Mouse (Mus musculus): ENCODE measurements around the gene B3galt5. TPM values are rescaled to one million over a fixed set of nuclear protein-coding genes. Genes with fewer than 3 reads are reported as not detected.

B3galt5 gene
- total and polyA plus RNA-seq, 2 experiments from 2014 or later: not detected

DNA sequence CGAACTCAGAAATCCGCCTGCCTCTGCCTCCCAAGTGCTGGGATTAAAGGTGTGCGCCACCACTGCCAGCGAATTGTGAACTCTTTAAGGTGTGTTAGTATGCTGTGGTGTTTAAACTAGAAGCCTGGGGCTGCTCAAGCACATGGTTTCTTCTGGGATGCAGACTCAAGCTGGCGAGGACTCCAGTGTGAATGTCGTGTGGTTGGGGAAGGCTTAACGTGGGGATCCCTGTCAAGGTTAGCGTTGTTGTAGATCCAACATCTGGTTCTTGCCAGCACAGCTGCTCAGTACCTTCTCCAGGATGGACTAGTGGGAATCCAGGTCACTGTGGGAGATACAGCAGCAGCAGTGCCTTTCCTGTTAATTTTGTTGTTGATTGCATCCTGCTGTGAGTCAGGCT lies 3.6 kb upstream of the B3galt5 start:
- no peak for TF ChIP-seq EP300 (IDR thresholded peaks at IDR 0.05; ENCODE audit: low read depth)
- no peak for TF ChIP-seq CTCF (IDR thresholded peaks at IDR 0.05; ENCODE audit: low read depth)
- ATAC-seq (ENCODE audit: insufficient read depth, low read depth): no peak

DNA sequence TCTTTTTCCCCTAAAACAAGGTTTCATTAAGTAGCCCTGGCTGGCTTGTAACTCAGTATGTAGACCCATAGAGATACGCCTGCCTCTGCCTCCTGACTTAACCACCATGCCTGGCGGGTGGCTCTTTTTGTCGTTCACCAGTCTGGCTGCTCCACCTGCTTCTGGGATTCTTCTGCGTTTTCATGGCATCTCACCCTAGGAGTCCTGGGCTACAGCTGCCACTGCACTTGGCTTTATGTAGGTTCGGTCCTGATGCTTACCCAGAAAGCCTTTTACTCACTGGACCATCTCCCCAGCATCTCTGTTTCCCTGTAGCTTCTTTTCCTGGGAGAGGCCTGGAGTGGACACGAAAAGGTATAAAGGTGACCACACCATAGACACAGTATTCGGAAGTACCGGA lies 1.6 kb upstream of the B3galt5 start:
- Histone ChIP-seq H3K4me1 (ENCODE audit: control insufficient read depth, insufficient read depth) (no peaks in the 10 kb centered on the region), H3K27ac (ENCODE audit: low read depth) (no peak overlapping the region), H3K4me2 (ENCODE audit: low read depth, low read length) (no peak overlapping the region), H3K9me3 (replicated peaks; ENCODE audit: control insufficient read depth, low read length) (no peaks in the 10 kb centered on the region), H3K36me3 (replicated peaks; ENCODE audit: control insufficient read depth, insufficient read depth, low read length) (no peaks in the 10 kb centered on the region), H3K9ac (replicated peaks; ENCODE audit: low read depth, low read length) (no peak overlapping the region), H3K4me3 (ENCODE audit: low read depth, low read length) (no peak overlapping the region), H3K27me3 (ENCODE audit: control insufficient read depth, insufficient read depth, low read length) (no peaks in the 10 kb centered on the region)
- TF ChIP-seq EP300 (IDR thresholded peaks at IDR 0.05; ENCODE audit: low read depth) (no peak), CTCF (IDR thresholded peaks at IDR 0.05; ENCODE audit: low read depth) (no peak)
- no peak for ATAC-seq (ENCODE audit: insufficient read depth, low read depth)
- DNase-seq (ENCODE audit: low spot score): no peak
- WGBS: 82% methylated on average over 8 of the region's 8 CpGs

More for the DNA sequence above, 3.6 kb upstream of the B3galt5 start:
- Histone ChIP-seq H3K4me1 (ENCODE audit: control insufficient read depth, insufficient read depth) (no peaks in the 10 kb centered on the region), H3K4me2 (ENCODE audit: low read depth, low read length) (no peak overlapping the region), H3K27ac (ENCODE audit: low read depth) (no peak overlapping the region), H3K4me3 (ENCODE audit: low read depth, low read length) (no peak overlapping the region), H3K9ac (replicated peaks; ENCODE audit: low read depth, low read length) (no peak overlapping the region), H3K27me3 (ENCODE audit: control insufficient read depth, insufficient read depth, low read length) (no peaks in the 10 kb centered on the region), H3K9me3 (replicated peaks; ENCODE audit: control insufficient read depth, low read length) (no peaks in the 10 kb centered on the region), H3K36me3 (replicated peaks; ENCODE audit: control insufficient read depth, insufficient read depth, low read length) (0 out of 2 replicates have a peak, but pooled peaks cover 5% of the 10 kb centered on the region)
- no peak for DNase-seq (ENCODE audit: low spot score)
- 74% methylated on average over 6 of the region's 8 CpGs for WGBS

DNA sequence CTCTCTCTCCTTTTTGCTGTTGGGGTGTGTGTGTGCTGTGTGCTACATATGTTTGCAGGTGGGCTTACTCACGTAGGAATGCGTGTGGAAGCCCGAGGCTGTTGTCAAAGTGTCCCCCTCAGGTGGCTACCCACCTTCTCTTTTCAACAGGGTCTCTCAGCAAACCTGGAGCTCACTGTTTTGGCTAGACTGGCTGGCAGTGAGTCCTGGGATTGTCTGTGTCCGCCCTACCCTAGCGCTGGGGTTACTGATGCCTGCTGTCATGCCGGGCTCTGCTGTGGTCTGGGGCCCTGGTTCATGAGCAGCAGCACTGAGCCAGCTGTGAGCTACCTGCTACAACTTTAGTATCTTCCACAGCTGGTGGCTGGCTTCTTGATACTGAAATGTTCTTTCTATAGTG lies 8.9 kb downstream of the B3galt5 start:
- 80% methylated on average over 6 of the region's 6 CpGs for WGBS
- Histone ChIP-seq H3K27ac (ENCODE audit: low read depth) (no peak overlapping the region), H3K4me2 (ENCODE audit: low read depth, low read length) (no peak overlapping the region), H3K4me3 (ENCODE audit: low read depth, low read length) (no peak overlapping the region), H3K9ac (replicated peaks; ENCODE audit: low read depth, low read length) (no peak overlapping the region), H3K27me3 (ENCODE audit: control insufficient read depth, insufficient read depth, low read length) (no peaks in the 10 kb centered on the region), H3K4me1 (ENCODE audit: control insufficient read depth, insufficient read depth) (no peaks in the 10 kb centered on the region), H3K36me3 (replicated peaks; ENCODE audit: control insufficient read depth, insufficient read depth, low read length) (no peaks in the 10 kb centered on the region), H3K9me3 (replicated peaks; ENCODE audit: control insufficient read depth, low read length) (peaks cover 3% of the 10 kb centered on the region; the same call in 1 of the 2 replicates)
- no peak for TF ChIP-seq EP300 (IDR thresholded peaks at IDR 0.05; ENCODE audit: low read depth)
- TF ChIP-seq CTCF (IDR thresholded peaks at IDR 0.05; ENCODE audit: low read depth): no peak
- DNase-seq (ENCODE audit: low spot score) (no peak), ATAC-seq (ENCODE audit: insufficient read depth, low read depth) (no peak)

DNA sequence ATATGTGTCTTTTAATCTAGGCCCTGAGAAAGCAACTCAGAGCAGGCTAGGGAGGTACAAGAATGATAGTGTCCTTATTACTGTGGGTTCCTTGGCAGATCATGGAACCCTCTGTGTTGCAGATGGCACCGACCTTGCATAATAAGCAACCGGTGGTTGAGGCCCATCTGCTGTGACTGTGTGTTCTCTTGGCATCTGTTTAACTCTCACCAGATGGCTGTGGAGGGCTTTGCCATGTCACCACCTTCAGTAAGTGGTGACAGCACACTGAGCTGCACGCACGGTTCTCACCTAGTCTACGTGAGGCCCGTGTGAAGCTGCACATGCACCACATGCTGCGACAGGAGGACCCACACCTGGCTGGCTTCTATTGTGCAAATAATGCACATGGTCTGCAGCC lies 14.0 kb downstream of the B3galt5 start:
- 48% methylated on average over 7 of the region's 7 CpGs for WGBS
- TF ChIP-seq EP300 (IDR thresholded peaks at IDR 0.05; ENCODE audit: low read depth) (no peak), CTCF (IDR thresholded peaks at IDR 0.05; ENCODE audit: low read depth) (no peak)
- 0 out of 2 replicates have a peak, but pooled peaks have one; percentile 47 for ATAC-seq (ENCODE audit: insufficient read depth, low read depth)

DNA sequence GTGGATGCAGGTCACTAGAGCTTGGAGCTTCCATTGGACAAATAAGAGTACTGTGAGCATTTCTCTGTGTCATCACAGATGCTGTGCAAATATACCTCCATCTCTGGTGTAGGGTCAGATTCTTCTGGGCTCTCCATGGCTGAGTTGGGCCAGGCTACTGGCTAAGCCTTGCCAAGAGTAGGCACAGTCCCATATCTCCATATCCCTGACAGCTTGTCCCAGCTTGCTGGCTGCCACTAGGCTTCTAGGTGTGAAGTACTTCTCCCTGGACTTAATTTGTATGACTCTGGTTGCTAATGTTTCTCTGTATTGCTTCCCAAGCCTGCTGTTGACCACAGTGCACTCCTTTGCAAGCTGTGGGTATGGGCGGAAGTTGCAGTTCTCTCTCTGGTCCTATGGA lies 16.5 kb downstream of the B3galt5 start:
- DNase-seq (ENCODE audit: low spot score): no peak
- ATAC-seq (ENCODE audit: insufficient read depth, low read depth): no peak
- Histone ChIP-seq H3K4me3 (ENCODE audit: low read depth, low read length) (no peak overlapping the region), H3K9ac (replicated peaks; ENCODE audit: low read depth, low read length) (no peak overlapping the region), H3K4me2 (ENCODE audit: low read depth, low read length) (no peak overlapping the region), H3K27ac (ENCODE audit: low read depth) (no peak overlapping the region), H3K9me3 (replicated peaks; ENCODE audit: control insufficient read depth, low read length) (peaks cover 8% of the 10 kb centered on the region; the same call in 1 of the 2 replicates), H3K4me1 (ENCODE audit: control insufficient read depth, insufficient read depth) (no peaks in the 10 kb centered on the region), H3K27me3 (ENCODE audit: control insufficient read depth, insufficient read depth, low read length) (no peaks in the 10 kb centered on the region), H3K36me3 (replicated peaks; ENCODE audit: control insufficient read depth, insufficient read depth, low read length) (no peaks in the 10 kb centered on the region)
- TF ChIP-seq EP300 (IDR thresholded peaks at IDR 0.05; ENCODE audit: low read depth) (no peak), CTCF (IDR thresholded peaks at IDR 0.05; ENCODE audit: low read depth) (no peak)
- WGBS: 80% methylated on average over 1 of the region's 1 CpGs

More for the DNA sequence above, 14.0 kb downstream of the B3galt5 start:
- peaks cover 3% of the 10 kb centered on the region; the same call in 1 of the 2 replicates for H3K9me3 ChIP-seq (replicated peaks; ENCODE audit: control insufficient read depth, low read length)
- H3K4me1 ChIP-seq (ENCODE audit: control insufficient read depth, insufficient read depth): no peaks in the 10 kb centered on the region
- H3K4me2 ChIP-seq (ENCODE audit: low read depth, low read length): no peak overlapping the region
- no peaks in the 10 kb centered on the region for H3K27me3 ChIP-seq (ENCODE audit: control insufficient read depth, insufficient read depth, low read length)
- H3K9ac ChIP-seq (replicated peaks; ENCODE audit: low read depth, low read length): no peak overlapping the region
- DNase-seq (ENCODE audit: low spot score): no peak
- no peaks in the 10 kb centered on the region for H3K36me3 ChIP-seq (replicated peaks; ENCODE audit: control insufficient read depth, insufficient read depth, low read length)
- H3K27ac ChIP-seq (ENCODE audit: low read depth): no peak overlapping the region
- no peak overlapping the region for H3K4me3 ChIP-seq (ENCODE audit: low read depth, low read length)

DNA sequence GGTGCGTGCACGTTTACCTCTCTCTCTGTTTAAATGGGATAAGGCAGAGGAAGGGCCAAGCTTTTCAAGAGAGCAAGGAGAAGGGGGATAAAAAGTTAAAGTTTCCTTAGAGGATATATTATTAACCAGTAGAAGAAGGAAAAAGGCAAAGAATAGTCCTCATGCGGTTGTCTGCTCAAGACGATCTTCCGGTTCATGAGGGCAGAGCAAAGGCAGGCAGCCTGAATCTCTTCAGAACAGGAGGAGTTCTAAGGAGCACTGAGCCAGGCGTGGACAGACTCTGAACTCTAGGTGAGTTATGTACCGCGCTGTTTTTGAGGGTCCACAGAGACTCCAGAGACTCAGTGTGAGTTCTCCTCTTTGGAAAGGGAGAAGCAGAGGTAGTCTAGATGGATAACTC lies 22.8 kb downstream of the B3galt5 start:
- no peaks in the 10 kb centered on the region for H3K27me3 ChIP-seq (ENCODE audit: control insufficient read depth, insufficient read depth, low read length)
- no peak for DNase-seq (ENCODE audit: low spot score)
- no peak overlapping the region for H3K9ac ChIP-seq (replicated peaks; ENCODE audit: low read depth, low read length)
- TF ChIP-seq CTCF (IDR thresholded peaks at IDR 0.05; ENCODE audit: low read depth): no peak
- no peak for TF ChIP-seq EP300 (IDR thresholded peaks at IDR 0.05; ENCODE audit: low read depth)
- H3K4me1 ChIP-seq (ENCODE audit: control insufficient read depth, insufficient read depth): no peaks in the 10 kb centered on the region
- ATAC-seq (ENCODE audit: insufficient read depth, low read depth): no peak
- no peak overlapping the region for H3K4me2 ChIP-seq (ENCODE audit: low read depth, low read length)
- 82% methylated on average over 8 of the region's 8 CpGs for WGBS
- no peak overlapping the region for H3K27ac ChIP-seq (ENCODE audit: low read depth)
- 0 out of 2 replicates have a peak, but pooled peaks cover 4% of the 10 kb centered on the region for H3K9me3 ChIP-seq (replicated peaks; ENCODE audit: control insufficient read depth, low read length)
- H3K36me3 ChIP-seq (replicated peaks; ENCODE audit: control insufficient read depth, insufficient read depth, low read length): no peaks in the 10 kb centered on the region
- H3K4me3 ChIP-seq (ENCODE audit: low read depth, low read length): no peak overlapping the region

All from heart, postnatal 0 days (tissue).